Comparison of ENCODE assay signal across 22 mouse cellular contexts in genomic region chr17:28410731-28411130, GRCm38 (mm10). TPM values are rescaled to one million over a fixed set of nuclear protein-coding genes. Genes with fewer than 3 reads are reported as not detected.
"Had no signal": no experiment of that assay in that cellular context is flagged by ENCODE, and none has a peak within 500 bp of the region (broad histone marks: within the 10 kb centered on the region; RNA-seq: fewer than 3 reads in every experiment).

No protein-coding gene starts in this region.

- H3K4me1 ChIP-seq: midbrain, embryonic 10.5 days; midbrain, embryonic 12.5 days; neural tube, embryonic 12.5 days had no signal

- H3K9me3 ChIP-seq: midbrain, embryonic 12.5 days; neural tube, embryonic 12.5 days had no signal

- H3K4me2 ChIP-seq: lung, embryonic 14.5 days; midbrain, embryonic 12.5 days; neural tube, embryonic 12.5 days had no signal

- DNase-seq: lung, adult 18-20 months; lung, embryonic 14.5 days; lung, postnatal 10 days; lung, postnatal 4 days; midbrain, embryonic 14.5 days; retina, postnatal 1 day; right cerebral cortex, adult 18-20 months; right cerebral cortex, postnatal 25 days; right cerebral cortex, postnatal 4 days; spleen, adult 18-20 months; thymus, adult 18-20 months; thymus, postnatal 14 days; thymus, postnatal 36 days had no signal

- H3K27me3 ChIP-seq: midbrain, embryonic 12.5 days; neural tube, embryonic 12.5 days had no signal

- H3K9ac ChIP-seq: midbrain, embryonic 12.5 days; neural tube, embryonic 12.5 days had no signal

- H3K4me3 ChIP-seq: midbrain, embryonic 10.5 days; midbrain, embryonic 12.5 days; neural tube, embryonic 12.5 days had no signal

- H3K27ac ChIP-seq: midbrain, embryonic 10.5 days; midbrain, embryonic 12.5 days; neural tube, embryonic 12.5 days had no signal

- ATAC-seq: midbrain, embryonic 16.5 days had no signal

RNA-seq across cellular contexts. Expression of gene Tulp1, which starts 45.7 kb away (rescaled TPM):
- total RNA-seq: megakaryocyte, adult 5-6 weeks; megakaryocyte-erythroid progenitor cell, adult 5-6 weeks; monocyte, adult 5-6 weeks; neutrophil, adult 5-6 weeks had no signal
- polyA plus RNA-seq: liver, embryonic 16.5 days had no signal
